Mouse (Mus musculus): ENCODE results near the gene Zfp459. TPM values are rescaled to one million over a fixed set of nuclear protein-coding genes. Genes with fewer than 3 reads are reported as not detected.
"Not testable (repeated sequence)": the region's sequence is repeated elsewhere in the genome, so short reads cannot be mapped to it uniquely, and the experiment has no call there.

Zfp459 gene
- polyA plus RNA-seq, 1 experiment from 2014 or later: 0.59 TPM

- WGBS: 34% methylated on average over 11 of the region's 11 CpGs
- H3K4me3 ChIP-seq (ENCODE audit: low read length): peak overlapping the region; percentile 83
- H3K9ac ChIP-seq (ENCODE audit: low read length): peak overlapping the region; percentile 76
- H3K27ac ChIP-seq (ENCODE audit: low read length): no peak overlapping the region
- no peaks in the 10 kb centered on the region for H3K36me3 ChIP-seq (ENCODE audit: control insufficient read depth, insufficient read depth)
- ATAC-seq (replicated peaks; ENCODE audit: extremely low read depth, insufficient read depth, low FRiP score): no peak; the same call in 1 of the 2 replicates
- 0 out of 2 replicates have a peak, but pooled peaks cover 3% of the 10 kb centered on the region for H3K4me1 ChIP-seq (ENCODE audit: control insufficient read depth, insufficient read depth, low read length)
- no peaks in the 10 kb centered on the region for H3K27me3 ChIP-seq (ENCODE audit: control insufficient read depth, insufficient read depth, low read length)
- no peaks in the 10 kb centered on the region for H3K9me3 ChIP-seq (replicated peaks; ENCODE audit: control insufficient read depth, low read length)
- H3K4me2 ChIP-seq (ENCODE audit: low read depth, low read length): peak overlapping the region; percentile 97
Observed at GRCm38 (mm10) chr13:67420558-67421206, 536 bp downstream of the Zfp459 start.

- Histone ChIP-seq H3K4me2 (ENCODE audit: low read depth, low read length) (no peak overlapping the region), H3K36me3 (ENCODE audit: control insufficient read depth, insufficient read depth) (no peaks in the 10 kb centered on the region), H3K9me3 (replicated peaks; ENCODE audit: control insufficient read depth, low read length) (no peaks in the 10 kb centered on the region), H3K9ac (ENCODE audit: low read length) (no peak overlapping the region), H3K27ac (ENCODE audit: low read length) (no peak overlapping the region), H3K4me1 (ENCODE audit: control insufficient read depth, insufficient read depth, low read length) (0 out of 2 replicates have a peak, but pooled peaks cover 3% of the 10 kb centered on the region), H3K4me3 (ENCODE audit: low read length) (no peak overlapping the region), H3K27me3 (ENCODE audit: control insufficient read depth, insufficient read depth, low read length) (no peaks in the 10 kb centered on the region)
- no peak for ATAC-seq (replicated peaks; ENCODE audit: extremely low read depth, insufficient read depth, low FRiP score)
- 78% methylated on average over 3 of the region's 3 CpGs for WGBS
Observed at GRCm38 (mm10) chr13:67416811-67417210, 4.4 kb downstream of the Zfp459 start.

- H3K27me3 ChIP-seq (ENCODE audit: control insufficient read depth, insufficient read depth, low read length): no peaks in the 10 kb centered on the region
- no peak overlapping the region for H3K4me3 ChIP-seq (ENCODE audit: low read length)
- no peaks in the 10 kb centered on the region for H3K36me3 ChIP-seq (ENCODE audit: control insufficient read depth, insufficient read depth)
- H3K9me3 ChIP-seq (replicated peaks; ENCODE audit: control insufficient read depth, low read length): no peaks in the 10 kb centered on the region
- no peak overlapping the region for H3K9ac ChIP-seq (ENCODE audit: low read length)
- H3K4me2 ChIP-seq (ENCODE audit: low read depth, low read length): no peak overlapping the region
- no peak for ATAC-seq (replicated peaks; ENCODE audit: extremely low read depth, insufficient read depth, low FRiP score)
- H3K4me1 ChIP-seq (ENCODE audit: control insufficient read depth, insufficient read depth, low read length): 0 out of 2 replicates have a peak, but pooled peaks cover 1% of the 10 kb centered on the region
- WGBS: 83% methylated on average over 6 of the region's 6 CpGs
- no peak overlapping the region for H3K27ac ChIP-seq (ENCODE audit: low read length)
Observed at GRCm38 (mm10) chr13:67415759-67416158, 5.5 kb downstream of the Zfp459 start.

GRCm38 (mm10) chr13:67413634-67414033 lies 7.6 kb downstream of the Zfp459 start:
- H3K27me3 ChIP-seq (ENCODE audit: control insufficient read depth, insufficient read depth, low read length): not testable (repeated sequence)

GRCm38 (mm10) chr13:67399183-67399903 lies 21.9 kb downstream of the Zfp459 start, which contains the start of gene Zfp429:
Gene Zfp429, minus strand, starts transcription at chr13:67399819.
- Histone ChIP-seq H3K4me3 (ENCODE audit: low read length) (peak within 1 kb of the TSS; percentile 86), H3K4me2 (ENCODE audit: low read depth, low read length) (peak within 1 kb of the TSS; percentile 62), H3K9ac (ENCODE audit: low read length) (peak within 1 kb of the TSS; percentile 78), H3K27ac (ENCODE audit: low read length) (peak within 1 kb of the TSS; percentile 57; the same call in 1 of the 2 replicates)
- not testable (repeated sequence) for H3K9me3 ChIP-seq (replicated peaks; ENCODE audit: control insufficient read depth, low read length); H3K27me3 ChIP-seq (ENCODE audit: control insufficient read depth, insufficient read depth, low read length); H3K4me1 ChIP-seq (ENCODE audit: control insufficient read depth, insufficient read depth, low read length); H3K36me3 ChIP-seq (ENCODE audit: control insufficient read depth, insufficient read depth)
- WGBS: 3% methylated on average over 14 of the region's 16 CpGs
- peak; percentile 95 for ATAC-seq (replicated peaks; ENCODE audit: extremely low read depth, insufficient read depth, low FRiP score)

More at GRCm38 (mm10) chr13:67413634-67414033, 7.6 kb downstream of the Zfp459 start:
- H3K4me1 ChIP-seq (ENCODE audit: control insufficient read depth, insufficient read depth, low read length); ATAC-seq (replicated peaks; ENCODE audit: extremely low read depth, insufficient read depth, low FRiP score); H3K9ac ChIP-seq (ENCODE audit: low read length); H3K4me3 ChIP-seq (ENCODE audit: low read length); H3K27ac ChIP-seq (ENCODE audit: low read length); H3K4me2 ChIP-seq (ENCODE audit: low read depth, low read length); H3K9me3 ChIP-seq (replicated peaks; ENCODE audit: control insufficient read depth, low read length); H3K36me3 ChIP-seq (ENCODE audit: control insufficient read depth, insufficient read depth): not testable (repeated sequence)
- WGBS: 54% methylated on average over 3 of the region's 3 CpGs

- H3K4me2 ChIP-seq (ENCODE audit: low read depth, low read length); H3K4me3 ChIP-seq (ENCODE audit: low read length); H3K27ac ChIP-seq (ENCODE audit: low read length); H3K9me3 ChIP-seq (replicated peaks; ENCODE audit: control insufficient read depth, low read length); H3K4me1 ChIP-seq (ENCODE audit: control insufficient read depth, insufficient read depth, low read length); H3K36me3 ChIP-seq (ENCODE audit: control insufficient read depth, insufficient read depth); H3K9ac ChIP-seq (ENCODE audit: low read length); ATAC-seq (replicated peaks; ENCODE audit: extremely low read depth, insufficient read depth, low FRiP score); H3K27me3 ChIP-seq (ENCODE audit: control insufficient read depth, insufficient read depth, low read length): not testable (repeated sequence)
- 77% methylated on average over 3 of the region's 3 CpGs for WGBS
Observed at GRCm38 (mm10) chr13:67376255-67376654, 45.0 kb downstream of the Zfp459 start.

- WGBS: 12% methylated on average over 13 of the region's 15 CpGs
- not testable (repeated sequence) for H3K27me3 ChIP-seq (ENCODE audit: control insufficient read depth, insufficient read depth, low read length); H3K27ac ChIP-seq (ENCODE audit: low read length); H3K4me1 ChIP-seq (ENCODE audit: control insufficient read depth, insufficient read depth, low read length); H3K36me3 ChIP-seq (ENCODE audit: control insufficient read depth, insufficient read depth); H3K9me3 ChIP-seq (replicated peaks; ENCODE audit: control insufficient read depth, low read length)
- Histone ChIP-seq H3K4me2 (ENCODE audit: low read depth, low read length) (peak within 1 kb of the TSS; percentile 71), H3K4me3 (ENCODE audit: low read length) (peak within 1 kb of the TSS; percentile 72), H3K9ac (ENCODE audit: low read length) (peak within 1 kb of the TSS; percentile 67)
- peak; percentile 93 for ATAC-seq (replicated peaks; ENCODE audit: extremely low read depth, insufficient read depth, low FRiP score)
Observed at GRCm38 (mm10) chr13:67375050-67375911, 45.9 kb downstream of the Zfp459 start, which contains the start of the genes Gm28041 and Zfp456. Gene Gm28041, minus strand, starts transcription at chr13:67375733. Gene Zfp456, minus strand, starts transcription at chr13:67375810.

GRCm38 (mm10) chr13:67360131-67360744 lies 61.0 kb downstream of the Zfp459 start, which contains the start of the genes Gm28044 and Zfp953:
Gene Gm28044, minus strand, starts transcription at chr13:67360536.
Gene Zfp953, minus strand, starts transcription at chr13:67360605.
- Histone ChIP-seq H3K9me3 (replicated peaks; ENCODE audit: control insufficient read depth, low read length) (no peaks in the 10 kb centered on the region), H3K4me1 (ENCODE audit: control insufficient read depth, insufficient read depth, low read length) (peaks cover 7% of the 10 kb centered on the region; the same call in 1 of the 2 replicates), H3K4me3 (ENCODE audit: low read length) (peak within 1 kb of the TSS; percentile 83), H3K27ac (ENCODE audit: low read length) (peak within 1 kb of the TSS; percentile 71), H3K4me2 (ENCODE audit: low read depth, low read length) (peak within 1 kb of the TSS; percentile 81), H3K36me3 (ENCODE audit: control insufficient read depth, insufficient read depth) (no peaks in the 10 kb centered on the region), H3K9ac (ENCODE audit: low read length) (peak within 1 kb of the TSS; percentile 82), H3K27me3 (ENCODE audit: control insufficient read depth, insufficient read depth, low read length) (no peaks in the 10 kb centered on the region)
- WGBS: 0% methylated on average over 15 of the region's 15 CpGs
- peak; percentile 86 for ATAC-seq (replicated peaks; ENCODE audit: extremely low read depth, insufficient read depth, low FRiP score)
